Mouse (Mus musculus): ENCODE measurements around the gene Flnc.
"Not testable (repeated sequence)": the region's sequence is repeated elsewhere in the genome, so short reads cannot be mapped to it uniquely, and the experiment has no call there.

Gene Flnc

DNA sequence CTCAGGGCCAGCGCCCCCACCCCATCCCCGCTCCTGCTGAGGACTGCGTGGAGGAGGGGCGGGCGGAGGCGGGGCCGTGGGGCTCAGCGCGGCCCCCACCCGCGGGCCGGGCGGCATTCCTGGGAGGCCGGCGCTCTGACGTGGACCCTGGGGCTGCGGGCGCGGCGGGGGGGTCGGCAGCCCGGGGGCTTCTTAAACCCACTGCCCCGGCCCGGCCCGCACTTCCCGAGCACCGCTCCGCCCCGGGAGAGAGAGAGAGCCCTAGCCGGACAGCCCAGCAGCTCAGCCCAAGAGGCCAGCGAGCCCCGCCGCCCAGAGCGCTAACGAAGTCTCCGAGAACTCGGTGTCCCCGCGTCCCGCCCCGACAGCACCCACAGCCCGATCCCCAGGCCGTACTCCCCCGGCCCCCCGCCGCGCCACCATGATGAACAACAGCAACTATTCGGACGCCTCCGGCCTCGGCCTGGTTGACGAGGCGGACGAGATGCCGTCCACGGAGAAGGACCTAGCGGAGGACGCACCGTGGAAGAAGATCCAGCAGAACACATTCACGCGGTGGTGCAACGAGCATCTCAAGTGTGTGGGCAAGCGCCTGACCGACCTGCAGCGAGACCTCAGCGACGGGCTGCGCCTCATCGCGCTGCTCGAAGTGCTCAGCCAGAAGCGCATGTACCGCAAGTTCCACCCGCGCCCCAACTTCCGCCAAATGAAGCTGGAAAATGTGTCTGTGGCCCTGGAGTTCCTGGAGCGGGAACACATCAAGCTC lies at the start of gene Flnc:
Gene Flnc, plus strand, starts transcription at position 219 of the 766 bp plus-strand sequence.
- no peak for DNase-seq (ENCODE audit: low spot score)

GRCm38 (mm10) chr6:29388052-29388518 lies 45.0 kb upstream of the Flnc start, which contains the start of gene Opn1sw:
TSS of gene Opn1sw (minus strand) at chr6:29388468.
- DNase-seq (ENCODE audit: low spot score): no peak

- peak; percentile 82 for DNase-seq (ENCODE audit: low spot score)
Observed at GRCm38 (mm10) chr6:29388606-29389080, 44.4 kb upstream of the Flnc start.

DNA sequence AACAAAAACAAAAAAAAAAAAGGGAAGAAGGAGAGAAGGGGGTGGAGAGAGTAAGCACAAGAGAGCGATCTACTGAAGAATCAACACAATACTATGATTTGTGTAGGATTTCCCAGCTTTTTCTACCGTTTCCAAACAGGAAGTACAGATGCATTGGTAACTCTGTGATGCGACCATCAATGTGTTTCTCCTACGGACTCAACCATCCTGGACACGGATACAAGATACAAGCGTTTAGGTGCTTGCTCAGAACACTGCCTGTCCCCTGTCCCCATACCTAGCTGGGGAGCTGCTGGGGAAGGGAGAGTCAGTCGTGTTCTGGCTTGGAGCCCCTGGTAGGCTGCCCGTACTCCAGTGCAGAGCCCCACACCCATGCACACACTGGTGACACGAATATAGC lies 43.6 kb upstream of the Flnc start:
- no peak for DNase-seq (ENCODE audit: low spot score)

DNA sequence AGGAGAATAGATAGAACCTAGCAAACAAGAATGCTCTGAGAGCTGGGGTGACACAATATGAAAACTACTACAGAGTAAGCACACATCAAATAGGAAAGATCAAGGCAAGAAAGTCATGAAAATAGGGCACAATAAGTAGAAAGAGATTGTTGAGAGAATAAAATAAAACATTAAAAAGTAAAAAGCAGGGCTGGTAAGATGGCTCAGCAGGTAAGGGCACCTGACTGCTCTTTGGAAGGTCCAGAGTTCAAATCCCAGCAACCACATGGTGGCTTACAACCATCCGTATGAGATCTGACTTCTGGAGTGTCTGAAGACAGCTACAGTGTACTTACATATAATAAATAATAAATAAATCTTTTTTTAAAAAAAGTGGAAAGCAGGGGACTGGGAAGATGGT lies 42.6 kb upstream of the Flnc start:
- not testable (repeated sequence) for DNase-seq (ENCODE audit: low spot score)

DNA sequence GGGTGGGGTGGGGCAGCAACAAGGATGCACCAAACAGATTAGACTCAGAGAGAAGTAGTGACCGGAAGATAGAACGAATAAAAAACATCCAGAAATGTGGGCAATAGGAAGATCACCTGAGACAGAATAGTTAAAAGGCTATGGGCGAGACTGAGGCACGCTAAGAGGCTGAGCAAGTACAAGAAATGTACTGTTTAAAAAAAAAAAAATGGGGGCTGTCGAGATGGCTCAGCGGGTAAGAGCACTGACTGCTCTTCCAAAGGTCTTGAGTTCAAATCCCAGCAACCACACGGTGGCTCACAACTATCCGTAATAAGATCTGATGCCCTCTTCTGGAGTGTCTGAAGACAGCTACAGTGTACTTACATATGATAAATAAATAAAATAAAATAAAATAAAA lies 41.8 kb upstream of the Flnc start:
- DNase-seq (ENCODE audit: low spot score): not testable (repeated sequence)

DNA sequence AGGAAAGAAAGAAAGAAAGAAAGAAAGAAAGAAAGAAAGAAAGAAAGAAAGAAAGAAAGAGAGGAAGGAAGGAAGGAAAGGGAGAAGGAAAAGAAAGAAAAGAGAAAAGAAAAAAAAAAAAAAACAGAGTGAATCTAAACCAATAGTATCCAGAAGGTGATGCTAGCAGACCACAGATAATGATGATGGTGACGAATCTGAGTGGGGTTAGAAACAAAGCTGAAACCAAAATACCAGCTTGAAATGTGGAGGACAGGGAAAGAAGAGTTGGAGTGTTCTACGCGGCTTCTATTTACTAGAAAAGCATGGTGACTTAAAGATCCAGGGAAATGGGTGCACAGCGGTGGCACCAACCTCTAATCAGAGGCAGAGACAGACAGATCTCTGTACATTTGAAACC lies 41.3 kb upstream of the Flnc start:
- DNase-seq (ENCODE audit: low spot score): no peak

- DNase-seq (ENCODE audit: low spot score): no peak
Observed at GRCm38 (mm10) chr6:29394286-29394685, 38.8 kb upstream of the Flnc start.

GRCm38 (mm10) chr6:29395910-29396713 lies 36.9 kb upstream of the Flnc start, which contains the start of gene Ccdc136:
TSS of gene Ccdc136 (plus strand) at chr6:29396309.
- DNase-seq (ENCODE audit: low spot score): peak; percentile 65

- no peak for DNase-seq (ENCODE audit: low spot score)
Observed at GRCm38 (mm10) chr6:29396714-29397540, 36.1 kb upstream of the Flnc start.

DNA sequence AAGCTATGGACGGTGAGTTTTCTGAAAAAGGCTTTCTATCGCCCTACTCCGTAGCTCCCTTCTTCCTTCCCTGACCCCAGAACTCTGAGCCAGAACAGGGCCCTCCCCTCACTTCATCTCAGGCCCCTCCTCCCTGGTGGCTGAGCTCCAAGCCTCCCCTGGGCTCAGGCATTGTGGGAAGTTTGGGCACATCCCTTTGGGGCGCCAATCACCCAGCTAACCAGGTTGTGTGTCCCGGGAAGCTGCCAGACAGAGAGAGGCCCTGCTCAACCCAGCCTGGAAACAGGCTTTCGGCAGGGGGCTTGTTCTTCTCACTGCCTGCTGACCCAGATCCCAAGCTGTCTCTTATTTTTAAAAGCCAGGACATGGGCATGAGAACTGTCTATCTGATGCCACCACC lies 35.5 kb upstream of the Flnc start:
- no peak for DNase-seq (ENCODE audit: low spot score)

DNA sequence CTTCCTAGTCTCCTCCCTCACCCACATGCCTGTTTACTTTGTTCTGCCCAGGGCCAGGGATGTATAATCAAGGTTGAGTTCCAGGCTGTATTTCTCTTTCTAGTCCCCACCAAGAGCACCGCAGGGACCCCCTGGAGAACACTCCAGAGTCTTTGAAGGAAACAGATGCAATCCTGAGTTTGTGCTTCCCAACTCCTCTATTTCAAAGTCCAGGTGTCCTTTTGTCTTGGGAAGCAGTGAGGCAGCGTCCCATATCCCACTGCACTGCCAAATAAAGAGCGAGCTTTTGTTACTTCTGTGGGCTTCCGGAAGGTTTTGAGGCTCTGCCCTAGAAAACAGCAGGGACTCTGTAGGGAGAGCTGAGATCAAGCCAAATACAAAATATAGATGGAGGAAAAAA lies 33.2 kb upstream of the Flnc start:
- no peak for DNase-seq (ENCODE audit: low spot score)

DNA sequence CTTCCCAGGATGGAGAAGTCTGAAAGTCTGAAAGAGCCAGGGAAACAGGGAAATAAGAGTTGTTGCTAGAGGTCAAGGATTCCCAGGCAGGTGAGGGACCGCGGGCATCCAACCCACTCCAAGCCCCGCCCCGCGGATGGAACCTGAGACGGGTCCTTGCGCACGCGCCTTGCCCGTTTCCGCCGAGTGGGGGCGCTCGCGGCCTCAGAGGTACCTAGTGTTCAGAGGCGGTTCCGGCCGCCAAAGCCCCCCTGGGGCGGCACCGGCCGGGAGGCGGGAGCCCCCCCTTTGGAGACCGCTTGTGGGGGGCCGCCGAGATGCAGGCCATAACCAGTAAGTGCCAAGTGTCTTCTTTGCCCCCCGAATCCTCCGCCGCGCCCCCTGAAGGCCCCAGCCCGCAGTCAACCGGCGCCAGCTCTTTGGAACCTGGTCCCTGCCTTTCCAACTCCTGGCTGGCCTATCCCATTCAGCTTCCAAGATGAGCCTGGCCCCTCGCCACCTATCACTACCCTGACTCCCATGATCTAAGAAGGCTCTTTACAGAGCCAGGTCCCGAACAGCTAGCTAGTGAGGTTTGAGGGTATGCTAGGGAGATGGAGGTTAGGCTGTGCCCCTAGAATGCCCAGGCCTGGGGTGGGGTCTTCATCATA lies 30.2 kb upstream of the Flnc start:
- no peak for DNase-seq (ENCODE audit: low spot score)

DNA sequence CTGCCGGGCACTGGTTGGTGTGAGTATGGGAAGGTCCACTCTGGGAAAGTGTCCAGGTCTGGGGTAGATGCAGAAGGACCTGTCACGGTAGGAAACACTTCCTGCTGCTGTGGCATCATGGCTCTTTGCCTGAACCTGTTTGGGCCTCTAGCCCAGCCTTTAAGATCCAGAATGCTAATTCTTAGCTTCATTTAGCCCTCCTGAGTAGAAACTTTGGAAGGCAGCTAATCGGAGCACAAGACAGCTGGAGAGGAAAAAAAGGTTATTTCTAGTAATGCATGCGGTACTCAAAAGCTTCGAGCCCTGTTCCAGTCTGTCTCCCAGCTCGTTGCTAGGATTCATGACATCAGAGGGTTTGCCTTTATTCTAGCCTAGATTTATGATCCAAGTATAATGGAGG lies 26.6 kb upstream of the Flnc start:
- DNase-seq (ENCODE audit: low spot score): no peak

GRCm38 (mm10) chr6:29415446-29415845 lies 17.6 kb upstream of the Flnc start:
- DNase-seq (ENCODE audit: low spot score): no peak

DNA sequence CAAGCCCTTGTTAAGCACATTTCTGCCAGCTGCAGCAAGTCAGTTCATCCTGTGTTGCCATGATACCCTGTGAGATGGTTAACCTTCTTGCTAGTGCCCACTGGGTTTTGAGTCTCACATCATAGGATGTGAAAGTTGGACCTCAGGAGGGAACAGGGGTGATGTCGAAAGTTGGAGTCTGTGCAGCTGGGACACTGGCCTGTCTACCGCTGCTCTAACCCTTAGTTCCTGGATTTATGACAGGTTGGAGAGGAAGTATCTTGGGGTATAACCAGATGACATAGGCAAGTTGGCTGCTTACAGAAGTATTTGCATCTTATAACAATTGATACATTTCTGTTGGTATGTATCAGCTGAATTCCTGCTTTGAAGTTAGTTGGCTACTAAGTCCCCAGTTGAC lies 12.5 kb upstream of the Flnc start:
- no peak for DNase-seq (ENCODE audit: low spot score)

- DNase-seq (ENCODE audit: low spot score): no peak
Observed at GRCm38 (mm10) chr6:29425118-29425517, 7.9 kb upstream of the Flnc start.

DNA sequence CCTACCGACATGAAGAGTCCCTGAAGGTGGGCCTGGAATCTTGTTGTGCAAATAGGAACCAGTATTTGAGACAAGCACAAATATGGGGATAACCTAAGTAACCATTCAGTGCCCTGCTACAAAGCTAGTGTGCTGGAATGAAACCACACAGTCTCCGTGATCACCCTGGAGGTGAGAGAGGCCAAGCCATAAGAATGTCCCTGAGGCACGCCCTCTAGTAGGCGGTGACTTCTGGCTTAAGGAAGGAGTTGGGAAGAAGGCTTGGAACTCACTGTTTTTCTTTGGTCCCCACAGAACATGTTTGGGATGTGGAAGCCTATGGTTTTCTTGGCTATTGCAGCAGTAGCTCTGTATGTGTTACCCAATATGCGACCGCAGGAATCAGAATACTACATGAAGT lies 6.7 kb upstream of the Flnc start:
- DNase-seq (ENCODE audit: low spot score): no peak

GRCm38 (mm10) chr6:29428171-29428570 lies 4.9 kb upstream of the Flnc start:
- DNase-seq (ENCODE audit: low spot score): no peak

- DNase-seq (ENCODE audit: low spot score): no peak
Observed at GRCm38 (mm10) chr6:29430681-29431420, 2.2 kb upstream of the Flnc start.

- no peak for DNase-seq (ENCODE audit: low spot score)
Observed at GRCm38 (mm10) chr6:29431473-29431872, 1.6 kb upstream of the Flnc start.

All from ovary, adult 18-20 months (tissue).